Mouse (Mus musculus): Measurements from ENCODE around the gene U2af1l4.

The U2af1l4 gene

GRCm38 (mm10) chr7:30588676-30589434 lies 25.8 kb downstream of the U2af1l4 start, which contains the start of gene Kmt2b:
Gene Kmt2b, minus strand, starts transcription at chr7:30588726.
- DNase-seq: peak; percentile 89 to 95

GRCm38 (mm10) chr7:30589435-30590301 lies 26.6 kb downstream of the U2af1l4 start:
- peak; percentile 66 to 87 for DNase-seq

- DNase-seq: no peak
These were observed 28.0 kb downstream of the U2af1l4 start for GRCm38 (mm10) chr7:30590927-30591604.

- DNase-seq: no peak
These were observed 28.5 kb downstream of the U2af1l4 start for GRCm38 (mm10) chr7:30591605-30591951.

- no peak for DNase-seq
These were observed 29.8 kb downstream of the U2af1l4 start for GRCm38 (mm10) chr7:30592772-30593423.

GRCm38 (mm10) chr7:30593579-30594509 lies 30.7 kb downstream of the U2af1l4 start:
- DNase-seq: no peak

GRCm38 (mm10) chr7:30594510-30595024 lies 31.5 kb downstream of the U2af1l4 start:
- DNase-seq: no peak

GRCm38 (mm10) chr7:30596093-30596492 lies 33.0 kb downstream of the U2af1l4 start:
- no peak for DNase-seq

- DNase-seq: no peak
These were observed 33.7 kb downstream of the U2af1l4 start for GRCm38 (mm10) chr7:30596811-30597210.

GRCm38 (mm10) chr7:30598786-30599185 lies 35.7 kb downstream of the U2af1l4 start, which contains the start of gene Zbtb32:
Gene Zbtb32, minus strand, starts transcription at chr7:30598909.
- DNase-seq: no peak

GRCm38 (mm10) chr7:30599933-30600353 lies 36.8 kb downstream of the U2af1l4 start:
- peak; percentile 33 to 38 for DNase-seq

- no peak for DNase-seq
These were observed 37.5 kb downstream of the U2af1l4 start for GRCm38 (mm10) chr7:30600651-30601050.

GRCm38 (mm10) chr7:30602583-30602982 lies 39.5 kb downstream of the U2af1l4 start:
- DNase-seq: no peak

- no peak for DNase-seq
These were observed 41.3 kb downstream of the U2af1l4 start for GRCm38 (mm10) chr7:30604424-30604823.

- DNase-seq: no peak
These were observed 41.8 kb downstream of the U2af1l4 start for GRCm38 (mm10) chr7:30604944-30605343.

GRCm38 (mm10) chr7:30607706-30608309 lies 44.7 kb downstream of the U2af1l4 start:
- DNase-seq: peak; percentile 45 to 70

GRCm38 (mm10) chr7:30608476-30608875 lies 45.4 kb downstream of the U2af1l4 start:
- DNase-seq: no peak

GRCm38 (mm10) chr7:30610043-30610442 lies 46.9 kb downstream of the U2af1l4 start:
- no peak for DNase-seq

GRCm38 (mm10) chr7:30612654-30613402 lies 49.7 kb downstream of the U2af1l4 start, which contains the start of gene Upk1a:
Gene Upk1a, minus strand, starts transcription at chr7:30612847.
- DNase-seq: no peak
